Mouse (Mus musculus) heart, adult 2 months (tissue): ENCODE measurements at regions not wholly inside any gene's neighbourhood (a gene's known extent, or its start where the extent isn't known, plus 50 kb on each side); places are given as distances from the start of the nearest gene placed in this dataset.

Experiments used
- DNase-seq, 2 experiments: peaks; one replicate each; pipeline ENCODE4 v3.0.0; 2021
- H3K27ac ChIP-seq: fragments of 200-600 bp; 2 replicates; pipeline ENCODE4 v1.8.1; 2022
- H3K27me3 ChIP-seq: fragments of 200-500 bp; 2 replicates; pipeline ENCODE4 v1.6.1; 2012; ENCODE audit warnings: mild to moderate bottlenecking, low read length, inconsistent platforms, mixed read lengths; ENCODE audit not compliant: control insufficient read depth, insufficient read depth
- H3K36me3 ChIP-seq: fragments of 200-500 bp; 2 replicates; pipeline ENCODE4 v1.6.1; 2012; ENCODE audit warnings: low read length, inconsistent platforms; ENCODE audit not compliant: control insufficient read depth, insufficient read depth
- H3K4me1 ChIP-seq: fragments of 200-500 bp; 2 replicates; pipeline ENCODE4 v1.6.1; 2011; ENCODE audit warnings: low read length; ENCODE audit not compliant: control insufficient read depth, insufficient read depth
- H3K4me3 ChIP-seq: fragments of 200-600 bp; 2 replicates; pipeline ENCODE4 v1.8.1; 2022
- H3K79me2 ChIP-seq: fragments of 200-500 bp; replicated peaks from 2 replicates; pipeline ENCODE4 v1.6.1; 2012; ENCODE audit warnings: mild to moderate bottlenecking, inconsistent platforms, low read length, moderate library complexity, mixed read lengths; ENCODE audit not compliant: control insufficient read depth, insufficient read depth
- H3K9ac ChIP-seq: fragments of 200-500 bp; 2 replicates; pipeline ENCODE4 v1.6.1; 2012; ENCODE audit warnings: low read depth, mild to moderate bottlenecking, control low read depth, inconsistent platforms, low read length, mixed read lengths
- CTCF ChIP-seq: fragments of 200-600 bp; IDR thresholded peaks from 2 replicates; pipeline ENCODE4 v1.8.1; 2022; ENCODE audit warnings: antibody characterized with exemption, mild to moderate bottlenecking, moderate library complexity
- EP300 ChIP-seq: fragments of 200-500 bp; IDR thresholded peaks from 2 replicates; pipeline ENCODE4 v1.6.1; 2011; ENCODE audit warnings: low read depth, low read length, control low read depth; ENCODE audit not compliant: insufficient read depth
- POLR2A ChIP-seq: fragments of 200-500 bp; IDR thresholded peaks from 2 replicates; pipeline ENCODE4 v1.6.1; 2011; ENCODE audit warnings: mild to moderate bottlenecking, low read depth, low read length, control low read depth; ENCODE audit not compliant: insufficient read depth
- WGBS: fragments of 180-500 bp; shearing (Covaris S2); methylation state at CpG from one replicate; pipeline ENCODE4 v1.1.7; 2018; 5-methylcytosine and 5-hydroxymethylcytosine counted together
- intact Hi-C: fragments of 180-260 bp; cut with DNase I; formaldehyde crosslinking; loops from one replicate; pipeline ENCODE4 v1.15.1; 2025

DNA sequence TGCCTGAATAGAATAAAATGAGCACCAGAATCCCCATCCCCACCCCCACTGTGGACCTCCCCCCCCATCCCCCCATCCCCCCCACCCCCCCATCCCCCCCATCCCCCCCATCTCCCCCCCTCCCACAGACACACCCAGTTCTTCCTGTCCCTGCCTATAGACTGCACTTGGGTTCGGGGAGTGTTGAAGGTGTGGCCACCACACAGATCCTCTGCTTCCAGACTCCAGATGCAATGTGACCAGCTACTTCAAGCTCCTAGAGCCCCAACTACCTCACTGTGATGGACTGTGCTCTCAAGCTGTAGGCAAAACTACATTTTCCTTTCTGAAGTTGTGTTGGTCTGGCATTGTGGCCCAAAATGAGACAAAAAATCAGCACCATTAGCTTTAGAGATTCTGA lies 138.3 kb upstream of the Rybp start:
- H3K4me3 ChIP-seq, result no peak overlapping the region
- intact Hi-C loops, result no loop called here

GRCm38 (mm10) chr6:100424788-100425403 lies 137.6 kb upstream of the Rybp start:
- no peak overlapping the region for H3K27ac ChIP-seq
- no peak overlapping the region for H3K9ac ChIP-seq
- no peaks in the 10 kb centered on the region for H3K36me3 ChIP-seq
- no peaks in the 10 kb centered on the region for H3K27me3 ChIP-seq
- no peak overlapping the region for H3K4me3 ChIP-seq
- H3K4me1 ChIP-seq, result peaks cover 1% of the 10 kb centered on the region
- DNase-seq, result peak in 1 of 2 experiments; percentile 22
- 36% methylated on average over 12 of the region's 12 CpGs for WGBS
- no peak for TF ChIP-seq EP300
- no peak for TF ChIP-seq CTCF
- intact Hi-C loops, result loop anchor here (5.0 kb wide), 1 partner anchor 87 kb away; no protein-coding TSS in a partner anchor
- no peaks in the 10 kb centered on the region for H3K79me2 ChIP-seq

More for the DNA sequence above, 138.3 kb upstream of the Rybp start:
- TF ChIP-seq POLR2A, result no peak
- no peak for TF ChIP-seq EP300
- TF ChIP-seq CTCF, result no peak
- Histone ChIP-seq H3K79me2 (no peaks in the 10 kb centered on the region), H3K4me1 (peaks cover 1% of the 10 kb centered on the region), H3K27ac (no peak overlapping the region), H3K9ac (no peak overlapping the region), H3K36me3 (no peaks in the 10 kb centered on the region), H3K27me3 (no peaks in the 10 kb centered on the region)
- no peak for DNase-seq
- WGBS, result 60% methylated on average over 1 of the region's 1 CpGs

GRCm38 (mm10) chr6:100424181-100424580 lies 136.9 kb upstream of the Rybp start:
- no peaks in the 10 kb centered on the region for H3K79me2 ChIP-seq
- H3K36me3 ChIP-seq, result no peaks in the 10 kb centered on the region
- H3K9ac ChIP-seq, result no peak overlapping the region
- WGBS, result 97% methylated on average over 6 of the region's 6 CpGs
- no peak overlapping the region for H3K4me3 ChIP-seq
- no peaks in the 10 kb centered on the region for H3K27me3 ChIP-seq
- intact Hi-C loops, result loop anchor here (5.0 kb wide), 1 partner anchor 88 kb away; no protein-coding TSS in a partner anchor
- DNase-seq, result no peak
- H3K4me1 ChIP-seq, result peaks cover 1% of the 10 kb centered on the region
- no peak overlapping the region for H3K27ac ChIP-seq
- TF ChIP-seq EP300, result no peak
- no peak for TF ChIP-seq CTCF
- no peak for TF ChIP-seq POLR2A

- Histone ChIP-seq H3K4me1 (peaks cover 1% of the 10 kb centered on the region), H3K79me2 (no peaks in the 10 kb centered on the region), H3K4me3 (no peak overlapping the region), H3K27ac (no peak overlapping the region), H3K9ac (no peak overlapping the region), H3K36me3 (no peaks in the 10 kb centered on the region), H3K27me3 (no peaks in the 10 kb centered on the region)
- no peak for TF ChIP-seq CTCF
- no peak for TF ChIP-seq EP300
- TF ChIP-seq POLR2A, result no peak
- no peak for DNase-seq
- WGBS, result 97% methylated on average over 12 of the region's 12 CpGs
- intact Hi-C loops, result loop anchor here (5.0 kb wide), 1 partner anchor 89 kb away; no protein-coding TSS in a partner anchor
Observed at GRCm38 (mm10) chr6:100423636-100424035, 136.4 kb upstream of the Rybp start.

GRCm38 (mm10) chr6:100422603-100423002 lies 135.3 kb upstream of the Rybp start:
- TF ChIP-seq EP300 (no peak), POLR2A (no peak), CTCF (no peak)
- Histone ChIP-seq H3K27ac (no peak overlapping the region), H3K36me3 (no peaks in the 10 kb centered on the region), H3K79me2 (no peaks in the 10 kb centered on the region), H3K27me3 (no peaks in the 10 kb centered on the region), H3K9ac (no peak overlapping the region), H3K4me3 (no peak overlapping the region), H3K4me1 (peaks cover 1% of the 10 kb centered on the region)
- no peak for DNase-seq
- WGBS, result 95% methylated on average over 6 of the region's 6 CpGs
- intact Hi-C loops, result loop anchor here (5.0 kb wide), 1 partner anchor 90 kb away; no protein-coding TSS in a partner anchor

DNA sequence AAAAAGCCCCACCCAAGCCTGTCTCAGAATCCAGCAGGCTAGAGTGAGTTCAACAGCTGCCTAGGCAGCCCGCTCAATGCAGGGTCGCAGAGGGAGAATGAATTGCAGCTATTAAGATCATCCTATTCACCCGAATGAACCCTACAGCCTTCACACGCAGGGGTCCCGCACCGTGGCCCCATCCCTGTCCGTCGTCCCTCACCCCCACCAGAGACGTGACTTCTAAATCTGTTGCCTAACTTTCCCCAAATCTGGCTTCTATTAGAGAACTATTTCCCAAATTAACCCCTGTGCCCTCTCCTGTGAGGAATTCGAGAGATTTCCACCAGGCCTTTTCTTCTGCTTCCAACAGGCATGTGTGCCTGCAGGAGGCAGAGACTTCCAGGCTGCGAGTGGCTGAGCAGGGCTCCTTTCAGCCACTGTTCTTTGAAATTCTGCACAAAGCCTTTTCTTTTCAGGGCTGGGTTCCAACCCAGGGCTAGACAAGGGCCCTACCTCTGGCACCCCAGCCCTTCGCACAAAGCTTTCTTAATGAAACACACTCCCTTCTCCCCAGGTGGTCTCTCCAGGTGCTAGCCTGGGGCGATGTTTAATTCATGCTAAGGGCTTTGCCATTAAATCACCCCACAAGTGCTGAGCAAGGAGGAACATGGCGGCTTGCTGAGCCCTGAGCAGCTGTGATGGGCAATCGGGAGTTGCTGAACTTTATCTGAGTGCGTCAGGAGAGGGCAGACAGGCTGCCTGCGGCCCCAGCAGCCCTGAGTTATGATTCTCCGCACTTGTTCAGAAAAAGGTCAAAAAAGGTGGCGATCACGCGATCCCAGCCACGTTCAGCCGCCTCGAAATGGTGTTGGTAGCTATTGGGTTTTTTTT lies 134.7 kb upstream of the Rybp start:
- Histone ChIP-seq H3K4me1 (peaks cover 1% of the 10 kb centered on the region), H3K9ac (no peak overlapping the region), H3K27me3 (no peaks in the 10 kb centered on the region), H3K27ac (no peak overlapping the region), H3K36me3 (no peaks in the 10 kb centered on the region), H3K79me2 (no peaks in the 10 kb centered on the region), H3K4me3 (no peak overlapping the region)
- WGBS, result 77% methylated on average over 24 of the region's 24 CpGs
- TF ChIP-seq CTCF, result no peak
- TF ChIP-seq EP300, result no peak
- TF ChIP-seq POLR2A, result no peak
- intact Hi-C loops, result loop anchor here (5.0 kb wide), 1 partner anchor 90 kb away; no protein-coding TSS in a partner anchor
- DNase-seq, result no peak
